Mouse (Mus musculus): Measurements from ENCODE around the gene Calhm4. TPM values are rescaled to one million over a fixed set of nuclear protein-coding genes. Genes with fewer than 3 reads are reported as not detected.
A peak's percentile ranks its signal among the peaks of the same experiment; 100 is the strongest.

Calhm4 gene
- total and polyA plus RNA-seq, 3 experiments = not detected

DNA sequence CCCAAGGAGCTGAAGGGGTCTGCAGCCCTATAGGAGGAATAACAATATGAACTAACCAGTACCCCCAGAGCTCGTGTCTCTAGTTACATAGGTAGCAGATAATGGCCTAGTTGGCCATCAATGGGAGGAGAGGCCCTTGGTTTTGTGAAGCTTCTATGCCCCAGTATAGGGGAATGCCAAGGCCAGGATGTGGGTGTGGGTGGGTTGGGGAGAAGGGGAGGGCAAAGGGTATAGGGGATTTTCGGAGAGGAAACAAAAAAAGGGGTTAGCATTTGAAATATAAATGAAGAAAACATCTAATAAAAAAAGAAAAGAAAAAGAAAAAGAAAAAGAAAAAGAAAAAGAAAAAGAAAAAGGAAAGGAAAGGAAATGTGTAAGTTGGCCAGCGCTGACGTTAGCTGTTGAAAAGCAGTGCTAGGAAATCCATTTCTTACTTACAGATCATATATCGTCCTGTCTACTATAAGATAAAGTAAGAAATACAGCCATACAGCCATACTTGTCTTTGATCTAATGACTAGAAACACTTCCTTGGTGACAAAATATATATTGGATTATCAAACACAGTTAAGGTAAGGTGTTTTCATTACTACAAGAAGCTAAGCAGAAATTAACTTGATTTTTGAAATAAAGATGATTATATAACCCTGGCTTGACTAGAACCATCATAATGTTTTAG is 30.6 kb upstream of the Calhm4 start:
- no peak overlapping the region for H3K4me3 ChIP-seq
- H3K27me3 ChIP-seq (ENCODE audit: control insufficient read depth, insufficient read depth, low read length) = no peaks in the 10 kb centered on the region
- no peaks in the 10 kb centered on the region for H3K36me3 ChIP-seq (ENCODE audit: control insufficient read depth, insufficient read depth, low read length)
- DNase-seq = no peak
- no peak overlapping the region for H3K9ac ChIP-seq (ENCODE audit: low read depth, low read length)
- intact Hi-C loops (cut with DNase I) = no loop called here
- no peaks in the 10 kb centered on the region for H3K4me1 ChIP-seq (ENCODE audit: control insufficient read depth, insufficient read depth, low read length)
- TF ChIP-seq EP300 (IDR thresholded peaks at IDR 0.05; ENCODE audit: insufficient read depth, low read depth, low read length) = no peak
- TF ChIP-seq POLR2A (IDR thresholded peaks at IDR 0.05; ENCODE audit: insufficient read depth, low read depth, low read length) = no peak
- no peak for TF ChIP-seq CTCF (IDR thresholded peaks at IDR 0.05)
- H3K27ac ChIP-seq = no peak overlapping the region
- no peaks in the 10 kb centered on the region for H3K79me2 ChIP-seq (replicated peaks; ENCODE audit: control insufficient read depth, insufficient read depth, low read length)
- WGBS = 82% methylated on average over 5 of the region's 5 CpGs

DNA sequence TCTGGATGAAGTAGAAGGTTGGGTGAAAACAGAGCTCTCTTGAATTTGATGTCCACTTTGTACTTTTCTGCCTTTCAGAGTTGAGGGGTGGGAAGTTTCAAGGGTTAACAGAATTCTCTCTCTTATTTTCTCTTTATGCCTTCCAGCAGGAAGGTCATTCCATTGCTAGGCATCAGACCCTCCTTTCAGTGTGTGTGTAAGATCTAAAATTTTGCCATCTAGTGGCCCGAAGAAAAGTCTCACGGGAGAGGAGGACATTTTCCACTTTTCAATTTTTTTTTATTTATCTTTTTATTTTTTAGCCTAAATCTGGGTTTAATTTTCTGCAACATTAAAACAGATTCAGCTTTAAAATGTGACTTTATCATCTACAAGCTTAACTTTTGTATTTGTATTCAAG is 27.5 kb upstream of the Calhm4 start:
- H3K36me3 ChIP-seq (ENCODE audit: control insufficient read depth, insufficient read depth, low read length) = no peaks in the 10 kb centered on the region
- H3K9ac ChIP-seq (ENCODE audit: low read depth, low read length) = no peak overlapping the region
- 0 out of 2 replicates have a peak, but pooled peaks have one; percentile 10 for TF ChIP-seq CTCF (IDR thresholded peaks at IDR 0.05)
- no peak for TF ChIP-seq EP300 (IDR thresholded peaks at IDR 0.05; ENCODE audit: insufficient read depth, low read depth, low read length)
- H3K4me1 ChIP-seq (ENCODE audit: control insufficient read depth, insufficient read depth, low read length) = no peaks in the 10 kb centered on the region
- H3K27me3 ChIP-seq (ENCODE audit: control insufficient read depth, insufficient read depth, low read length) = no peaks in the 10 kb centered on the region
- intact Hi-C loops (cut with DNase I) = no loop called here
- H3K27ac ChIP-seq = no peak overlapping the region
- WGBS = 27% methylated on average over 2 of the region's 2 CpGs
- H3K79me2 ChIP-seq (replicated peaks; ENCODE audit: control insufficient read depth, insufficient read depth, low read length) = no peaks in the 10 kb centered on the region
- DNase-seq = no peak
- H3K4me3 ChIP-seq = no peak overlapping the region

DNA sequence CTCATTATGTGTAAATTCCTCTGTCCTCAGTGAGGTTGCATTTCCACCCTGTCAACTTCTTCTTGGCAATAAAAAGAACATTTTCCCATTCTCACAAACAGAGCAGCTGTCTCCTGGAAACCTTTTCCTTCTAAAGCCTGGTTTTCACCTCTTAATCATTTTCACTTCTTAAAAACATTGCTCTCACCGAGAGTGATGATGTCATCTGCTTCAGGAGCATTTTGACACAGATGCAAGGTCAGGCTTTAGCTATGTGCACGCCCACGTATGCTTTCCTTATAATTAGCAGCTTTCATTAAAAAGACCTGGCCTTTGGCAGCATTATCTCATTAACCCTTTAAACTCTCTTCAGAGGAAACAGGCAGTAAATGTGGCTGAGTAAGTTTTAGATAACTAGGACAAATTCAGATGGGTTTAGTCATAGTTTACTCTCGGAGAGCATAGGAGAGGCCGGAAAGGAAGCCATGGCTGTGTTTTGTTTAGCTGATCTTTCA is 26.9 kb upstream of the Calhm4 start:
- no peak overlapping the region for H3K27ac ChIP-seq

DNA sequence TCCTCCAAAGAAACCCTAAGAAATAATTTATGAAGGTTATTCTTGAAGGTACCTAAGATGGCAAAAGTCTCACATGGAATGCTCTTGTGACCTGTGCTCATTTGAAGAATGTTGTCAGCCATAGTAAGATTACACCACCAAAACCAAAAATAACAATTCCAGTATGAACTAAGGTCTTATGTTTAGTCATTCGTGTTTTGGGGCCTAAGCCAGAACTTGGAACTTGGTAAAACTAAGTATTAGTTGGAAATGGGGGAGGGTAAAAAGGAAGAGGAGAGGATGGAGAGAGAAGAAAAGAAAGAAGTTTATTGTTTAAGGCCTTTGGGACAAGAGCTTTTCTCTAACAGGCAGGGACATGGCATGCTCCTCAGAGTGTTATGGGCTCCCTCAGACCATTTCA is 25.5 kb upstream of the Calhm4 start:
- DNase-seq = no peak
- Histone ChIP-seq H3K79me2 (replicated peaks; ENCODE audit: control insufficient read depth, insufficient read depth, low read length) (no peaks in the 10 kb centered on the region), H3K36me3 (ENCODE audit: control insufficient read depth, insufficient read depth, low read length) (no peaks in the 10 kb centered on the region), H3K27ac (no peak overlapping the region), H3K27me3 (ENCODE audit: control insufficient read depth, insufficient read depth, low read length) (no peaks in the 10 kb centered on the region), H3K9ac (ENCODE audit: low read depth, low read length) (no peak overlapping the region), H3K4me1 (ENCODE audit: control insufficient read depth, insufficient read depth, low read length) (no peaks in the 10 kb centered on the region), H3K4me3 (no peak overlapping the region)
- no peak for TF ChIP-seq CTCF (IDR thresholded peaks at IDR 0.05)
- TF ChIP-seq POLR2A (IDR thresholded peaks at IDR 0.05; ENCODE audit: insufficient read depth, low read depth, low read length) = no peak
- no peak for TF ChIP-seq EP300 (IDR thresholded peaks at IDR 0.05; ENCODE audit: insufficient read depth, low read depth, low read length)
- 64% methylated on average over 1 of the region's 1 CpGs for WGBS
- intact Hi-C loops (cut with DNase I) = no loop called here

More for the DNA sequence above, 26.9 kb upstream of the Calhm4 start:
- Histone ChIP-seq H3K9ac (ENCODE audit: low read depth, low read length) (no peak overlapping the region), H3K4me1 (ENCODE audit: control insufficient read depth, insufficient read depth, low read length) (no peaks in the 10 kb centered on the region), H3K79me2 (replicated peaks; ENCODE audit: control insufficient read depth, insufficient read depth, low read length) (no peaks in the 10 kb centered on the region), H3K4me3 (no peak overlapping the region), H3K27me3 (ENCODE audit: control insufficient read depth, insufficient read depth, low read length) (no peaks in the 10 kb centered on the region), H3K36me3 (ENCODE audit: control insufficient read depth, insufficient read depth, low read length) (no peaks in the 10 kb centered on the region)
- WGBS = 24% methylated on average over 5 of the region's 5 CpGs
- no peak for DNase-seq
- intact Hi-C loops (cut with DNase I) = no loop called here
- TF ChIP-seq EP300 (IDR thresholded peaks at IDR 0.05; ENCODE audit: insufficient read depth, low read depth, low read length) (no peak), CTCF (IDR thresholded peaks at IDR 0.05) (no peak)

DNA sequence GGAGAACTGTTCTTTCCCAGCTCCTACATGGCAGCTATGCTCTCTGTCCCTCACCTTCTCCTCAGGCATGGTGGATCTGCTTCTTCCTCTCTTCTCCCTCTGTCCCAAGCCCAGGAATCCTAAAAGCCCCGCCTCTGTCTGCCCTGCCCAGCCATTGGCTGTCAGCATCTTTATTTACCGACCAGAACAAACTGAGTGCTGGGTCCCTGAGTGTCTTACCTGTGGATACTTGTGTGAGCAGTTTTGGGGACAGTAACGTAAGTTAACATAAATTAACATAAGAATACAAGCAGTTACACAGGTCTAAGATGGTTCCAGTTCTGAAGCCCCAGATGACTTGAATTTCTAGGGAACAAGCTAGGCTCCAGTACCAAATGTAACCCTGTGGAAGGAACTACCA is 22.5 kb upstream of the Calhm4 start:
- no peaks in the 10 kb centered on the region for H3K36me3 ChIP-seq (ENCODE audit: control insufficient read depth, insufficient read depth, low read length)
- TF ChIP-seq EP300 (IDR thresholded peaks at IDR 0.05; ENCODE audit: insufficient read depth, low read depth, low read length) (no peak), POLR2A (IDR thresholded peaks at IDR 0.05; ENCODE audit: insufficient read depth, low read depth, low read length) (no peak), CTCF (IDR thresholded peaks at IDR 0.05) (no peak)
- no peaks in the 10 kb centered on the region for H3K4me1 ChIP-seq (ENCODE audit: control insufficient read depth, insufficient read depth, low read length)
- no peaks in the 10 kb centered on the region for H3K79me2 ChIP-seq (replicated peaks; ENCODE audit: control insufficient read depth, insufficient read depth, low read length)
- no peaks in the 10 kb centered on the region for H3K27me3 ChIP-seq (ENCODE audit: control insufficient read depth, insufficient read depth, low read length)
- intact Hi-C loops (cut with DNase I) = no loop called here
- no peak for DNase-seq
- WGBS = 50% methylated on average over 3 of the region's 3 CpGs
- H3K9ac ChIP-seq (ENCODE audit: low read depth, low read length) = no peak overlapping the region
- no peak overlapping the region for H3K4me3 ChIP-seq
- no peak overlapping the region for H3K27ac ChIP-seq

DNA sequence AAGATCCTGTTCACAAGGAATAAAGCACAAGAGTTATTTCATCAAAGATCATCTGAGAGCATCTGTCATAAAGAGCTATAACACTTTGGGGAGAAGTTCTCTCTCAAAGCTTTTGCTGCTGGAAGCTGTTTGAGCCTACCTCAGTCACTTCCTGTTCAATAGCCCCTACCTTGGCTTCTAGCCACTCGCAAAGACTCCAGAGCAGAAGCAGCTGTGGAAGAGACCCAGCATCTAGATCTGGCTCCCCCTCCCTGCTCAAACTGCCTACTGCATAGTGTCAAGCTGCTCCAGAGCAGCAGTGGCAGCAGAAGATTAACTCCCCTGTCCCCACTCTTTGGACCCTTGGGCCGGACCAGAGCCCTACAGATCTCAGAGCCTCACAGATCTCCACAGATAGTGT is 9.9 kb upstream of the Calhm4 start:
- TF ChIP-seq EP300 (IDR thresholded peaks at IDR 0.05; ENCODE audit: insufficient read depth, low read depth, low read length) = no peak
- Histone ChIP-seq H3K4me1 (ENCODE audit: control insufficient read depth, insufficient read depth, low read length) (no peaks in the 10 kb centered on the region), H3K27me3 (ENCODE audit: control insufficient read depth, insufficient read depth, low read length) (no peaks in the 10 kb centered on the region), H3K4me3 (no peak overlapping the region), H3K27ac (no peak overlapping the region), H3K79me2 (replicated peaks; ENCODE audit: control insufficient read depth, insufficient read depth, low read length) (no peaks in the 10 kb centered on the region), H3K9ac (ENCODE audit: low read depth, low read length) (no peak overlapping the region), H3K36me3 (ENCODE audit: control insufficient read depth, insufficient read depth, low read length) (no peaks in the 10 kb centered on the region)
- DNase-seq = no peak
- intact Hi-C loops (cut with DNase I) = no loop called here
- 57% methylated on average over 2 of the region's 2 CpGs for WGBS
